Mouse (Mus musculus) olfactory bulb, adult 2 months (tissue): ENCODE data around the gene Clock. TPM values are rescaled to one million over a fixed set of nuclear protein-coding genes. Genes with fewer than 3 reads are reported as not detected.

Experiments
- H3K27ac ChIP-seq: fragments of 200-500 bp; 2 replicates; pipeline ENCODE4 v1.5.1; 2012; ENCODE audit warnings: low read depth, low read length; ENCODE audit not compliant: insufficient read depth
- H3K4me1 ChIP-seq: fragments of 200-500 bp; 2 replicates; pipeline ENCODE4 v1.6.1; 2012; ENCODE audit warnings: low read length; ENCODE audit not compliant: control insufficient read depth, insufficient read depth
- H3K4me3 ChIP-seq: fragments of 200-500 bp; 2 replicates; pipeline ENCODE4 v1.5.1; 2012; ENCODE audit warnings: mild to moderate bottlenecking, low read depth, low read length, moderate library complexity; ENCODE audit not compliant: insufficient read depth
- CTCF ChIP-seq: fragments of 200-500 bp; IDR thresholded peaks from 2 replicates; pipeline ENCODE4 v1.5.1; 2012; ENCODE audit warnings: low read depth, mild to moderate bottlenecking, low read length, moderate library complexity; ENCODE audit not compliant: insufficient read depth
- POLR2A ChIP-seq: fragments of 200-500 bp; IDR thresholded peaks from 2 replicates; pipeline ENCODE4 v1.6.1; 2012; ENCODE audit warnings: mild to moderate bottlenecking, low read depth, low read length, moderate library complexity; ENCODE audit not compliant: insufficient read depth
- WGBS: fragments of 180-500 bp; shearing (Covaris S2); methylation state at CpG from one replicate; pipeline ENCODE4 v1.1.7; 2018; 5-methylcytosine and 5-hydroxymethylcytosine counted together
- polyA plus RNA-seq: library from polyadenylated mRNA; stranded (reverse); fragments of >200 nt; gene quantifications from 2 replicates; pipeline ENCODE4 v1.2.4, GENCODE M21; 2012; ENCODE audit warnings: low replicate concordance; ENCODE audit not compliant: missing spikeins, insufficient read depth, insufficient read length

Gene Clock
- polyA plus RNA-seq, 1 experiment = not detected

GRCm38 (mm10) chr5:76176841-76177240 is 127.8 kb downstream of the Clock start:
- H3K27ac ChIP-seq = no peak overlapping the region
- no peaks in the 10 kb centered on the region for H3K4me1 ChIP-seq
- H3K4me3 ChIP-seq = no peak overlapping the region
- WGBS = 80% methylated on average over 11 of the region's 11 CpGs
- TF ChIP-seq POLR2A = no peak

- H3K27ac ChIP-seq = no peak overlapping the region
- no peaks in the 10 kb centered on the region for H3K4me1 ChIP-seq
- 59% methylated on average over 3 of the region's 3 CpGs for WGBS
- TF ChIP-seq CTCF = no peak
- TF ChIP-seq POLR2A = no peak
- H3K4me3 ChIP-seq = no peak overlapping the region
These were observed 128.2 kb downstream of the Clock start for GRCm38 (mm10) chr5:76176411-76176810.

- WGBS = 91% methylated on average over 4 of the region's 4 CpGs
- Histone ChIP-seq H3K27ac (no peak overlapping the region), H3K4me3 (no peak overlapping the region), H3K4me1 (no peaks in the 10 kb centered on the region)
- TF ChIP-seq POLR2A = no peak
- no peak for TF ChIP-seq CTCF
These were observed 129.5 kb downstream of the Clock start for GRCm38 (mm10) chr5:76175051-76175450.

GRCm38 (mm10) chr5:76171039-76171438 is 133.6 kb downstream of the Clock start:
- no peak overlapping the region for H3K27ac ChIP-seq
- H3K4me3 ChIP-seq = no peak overlapping the region
- H3K4me1 ChIP-seq = no peaks in the 10 kb centered on the region
- no peak for TF ChIP-seq CTCF
- no peak for TF ChIP-seq POLR2A

- no peaks in the 10 kb centered on the region for H3K4me1 ChIP-seq
- no peak overlapping the region for H3K27ac ChIP-seq
- WGBS = 77% methylated on average over 4 of the region's 4 CpGs
- no peak for TF ChIP-seq POLR2A
- TF ChIP-seq CTCF = no peak
- no peak overlapping the region for H3K4me3 ChIP-seq
These were observed 134.1 kb downstream of the Clock start for GRCm38 (mm10) chr5:76170522-76170921.

GRCm38 (mm10) chr5:76164827-76165226 is 139.8 kb downstream of the Clock start:
- no peaks in the 10 kb centered on the region for H3K4me1 ChIP-seq
- H3K27ac ChIP-seq = no peak overlapping the region
- 79% methylated on average over 7 of the region's 7 CpGs for WGBS
- TF ChIP-seq POLR2A (no peak), CTCF (no peak)
- H3K4me3 ChIP-seq = no peak overlapping the region

GRCm38 (mm10) chr5:76163828-76164390 is 140.7 kb downstream of the Clock start:
- no peak overlapping the region for H3K27ac ChIP-seq
- WGBS = 92% methylated on average over 4 of the region's 4 CpGs
- no peak overlapping the region for H3K4me3 ChIP-seq
- TF ChIP-seq CTCF (no peak), POLR2A (no peak)
- no peaks in the 10 kb centered on the region for H3K4me1 ChIP-seq

GRCm38 (mm10) chr5:76162926-76163325 is 141.7 kb downstream of the Clock start:
- H3K27ac ChIP-seq = no peak overlapping the region
- TF ChIP-seq CTCF (no peak), POLR2A (no peak)
- 90% methylated on average over 5 of the region's 5 CpGs for WGBS

GRCm38 (mm10) chr5:76161491-76161890 is 143.1 kb downstream of the Clock start:
- TF ChIP-seq CTCF = no peak
- TF ChIP-seq POLR2A = no peak
- no peaks in the 10 kb centered on the region for H3K4me1 ChIP-seq
- no peak overlapping the region for H3K4me3 ChIP-seq
- H3K27ac ChIP-seq = no peak overlapping the region
- WGBS = 93% methylated on average over 6 of the region's 6 CpGs

More at GRCm38 (mm10) chr5:76162926-76163325, 141.7 kb downstream of the Clock start:
- Histone ChIP-seq H3K4me1 (no peaks in the 10 kb centered on the region), H3K4me3 (no peak overlapping the region)

GRCm38 (mm10) chr5:76160086-76160485 is 144.5 kb downstream of the Clock start:
- no peak overlapping the region for H3K4me3 ChIP-seq
- 65% methylated on average over 3 of the region's 3 CpGs for WGBS
- TF ChIP-seq CTCF (no peak), POLR2A (no peak)
- no peaks in the 10 kb centered on the region for H3K4me1 ChIP-seq
- H3K27ac ChIP-seq = no peak overlapping the region

Other genes starting within 250 kb of the Clock start
- gene Srd5a3, start 164.5 kb downstream of the Clock start, polyA plus RNA-seq = not detected in 2 replicates
- not detected in 2 replicates for gene Tmem165, start 120.9 kb downstream of the Clock start, polyA plus RNA-seq
- not detected in 2 replicates for gene Pdcl2, start 26.4 kb upstream of the Clock start, polyA plus RNA-seq
- not detected in 2 replicates for gene Nmu, start 59.0 kb upstream of the Clock start, polyA plus RNA-seq
- not detected in 2 replicates for gene Gm7271, start 179.2 kb upstream of the Clock start, polyA plus RNA-seq
- not detected in 2 replicates for gene Exoc1, start 224.5 kb upstream of the Clock start, polyA plus RNA-seq